Mouse (Mus musculus) yolk sac, embryonic 10.5 days (tissue): ENCODE data around the gene Syt3.

Experiments
- DNase-seq: peaks from one replicate; pipeline ENCODE4 v3.0.0-alpha.2; 2017; ENCODE audit warnings: low spot score

The Syt3 gene

GRCm38 (mm10) chr7:44444886-44445527 lies 61.1 kb downstream of the Syt3 start:
- no peak for DNase-seq

- no peak for DNase-seq
Measured at GRCm38 (mm10) chr7:44445528-44445923, 61.6 kb downstream of the Syt3 start.

GRCm38 (mm10) chr7:44446070-44446855 lies 62.4 kb downstream of the Syt3 start:
- no peak for DNase-seq
